10 mouse cellular contexts compared by ENCODE assay signal in the genomic region with DNA sequence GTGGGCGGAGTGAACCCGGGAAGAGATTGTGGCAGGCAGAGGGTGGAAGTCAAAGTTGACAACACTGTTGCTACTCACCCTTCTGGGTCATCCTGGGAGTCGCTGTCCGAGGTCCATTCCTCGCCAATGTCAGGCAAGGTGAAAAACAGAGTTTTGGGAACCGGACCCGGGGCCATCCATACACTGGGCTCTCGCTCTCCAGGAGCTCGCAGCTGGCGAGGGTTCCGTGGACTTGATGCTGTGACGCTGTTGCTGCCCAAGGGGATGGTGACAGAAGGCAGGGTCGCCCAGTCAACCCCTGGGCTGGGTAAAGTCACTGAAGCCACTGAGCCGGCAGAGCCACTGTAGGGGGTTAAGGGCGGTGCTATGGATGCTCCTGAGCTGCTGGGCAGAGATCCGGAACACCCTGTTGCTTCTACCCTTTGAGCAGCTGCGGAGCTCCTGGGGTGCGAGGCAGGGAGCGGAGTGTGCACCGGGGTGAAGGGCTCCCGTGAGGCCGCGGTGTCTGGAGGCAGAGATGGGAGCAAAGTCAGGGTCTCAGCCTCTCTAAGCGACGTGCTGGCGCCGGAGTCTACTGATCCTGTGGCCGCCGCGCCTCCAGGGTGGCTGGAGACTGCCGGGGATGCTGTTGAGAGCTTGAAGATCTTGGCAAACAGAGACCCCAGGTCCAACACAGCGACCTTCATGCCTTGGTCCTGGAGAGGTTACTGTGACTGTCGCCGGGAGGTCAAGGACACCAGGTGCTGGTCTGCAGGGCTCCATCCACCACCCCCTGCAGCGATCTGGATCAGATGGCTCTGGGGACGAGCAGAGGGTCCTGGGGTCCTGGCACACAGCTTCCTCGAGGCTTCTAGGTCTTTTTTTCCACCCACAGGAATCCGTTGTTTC. TPM values are rescaled to one million over a fixed set of nuclear protein-coding genes. Genes with fewer than 3 reads are reported as not detected.
DNase-seq lines count a peak whose midpoint lies in the region; ATAC-seq lines count a peak whose summit lies in the region.
"Had no signal": no experiment of that assay in that cellular context is flagged by ENCODE, and none has a peak within 500 bp of the region (broad histone marks: within the 10 kb centered on the region; RNA-seq: fewer than 3 reads in every experiment).

No protein-coding gene starts in this region.

- H3K4me2 ChIP-seq in embryonic facial prominence, embryonic 12.5 days (replicated peaks): peak overlapping the region; percentile 84
- H3K4me2 ChIP-seq in intestine, embryonic 15.5 days (replicated peaks): peak overlapping the region; percentile 82
- peak overlapping the region; percentile 82 for H3K4me2 ChIP-seq in neural tube, embryonic 14.5 days (ENCODE audit: low read depth, low read length)

- peaks cover 11% of the 10 kb centered on the region for H3K27me3 ChIP-seq in embryonic facial prominence, embryonic 12.5 days
- peaks cover 13% of the 10 kb centered on the region; the same call in 1 of the 2 replicates for H3K27me3 ChIP-seq in intestine, embryonic 15.5 days (replicated peaks)
- peaks cover 3% of the 10 kb centered on the region; the same call in 1 of the 2 replicates for H3K27me3 ChIP-seq in neural tube, embryonic 14.5 days (ENCODE audit: control insufficient read depth, insufficient read depth, low read length)

- no peaks in the 10 kb centered on the region for H3K36me3 ChIP-seq in embryonic facial prominence, embryonic 12.5 days
- no peaks in the 10 kb centered on the region for H3K36me3 ChIP-seq in intestine, embryonic 15.5 days
- H3K36me3 ChIP-seq in neural tube, embryonic 14.5 days (ENCODE audit: control insufficient read depth, insufficient read depth, low read length): no peaks in the 10 kb centered on the region

- H3K4me1 ChIP-seq in embryonic facial prominence, embryonic 12.5 days: peaks cover 14% of the 10 kb centered on the region
- H3K4me1 ChIP-seq in intestine, embryonic 15.5 days (replicated peaks): peaks cover 11% of the 10 kb centered on the region
- H3K4me1 ChIP-seq in neural tube, embryonic 14.5 days (ENCODE audit: control insufficient read depth, insufficient read depth, low read length): peaks cover 9% of the 10 kb centered on the region; the same call in 1 of the 2 replicates

- peak overlapping the region; percentile 36 for H3K4me3 ChIP-seq in embryonic facial prominence, embryonic 12.5 days
- H3K4me3 ChIP-seq in intestine, embryonic 15.5 days (replicated peaks): peak overlapping the region; percentile 30
- peak overlapping the region; percentile 34 for H3K4me3 ChIP-seq in neural tube, embryonic 14.5 days (ENCODE audit: low read depth, low read length)

- peak overlapping the region; percentile 34 for H3K9ac ChIP-seq in embryonic facial prominence, embryonic 12.5 days
- H3K9ac ChIP-seq in intestine, embryonic 15.5 days: peak overlapping the region; percentile 31
- peak overlapping the region; percentile 48 for H3K9ac ChIP-seq in neural tube, embryonic 14.5 days (replicated peaks; ENCODE audit: low read depth, low read length)

- H3K9me3 ChIP-seq in embryonic facial prominence, embryonic 12.5 days: no peaks in the 10 kb centered on the region
- H3K9me3 ChIP-seq in intestine, embryonic 15.5 days: no peaks in the 10 kb centered on the region
- no peaks in the 10 kb centered on the region for H3K9me3 ChIP-seq in neural tube, embryonic 14.5 days (ENCODE audit: control insufficient read depth, low read length)

- 2% methylated on average over 38 of the region's 38 CpGs for WGBS in embryonic facial prominence, embryonic 12.5 days
- 3% methylated on average over 38 of the region's 38 CpGs for WGBS in intestine, embryonic 15.5 days
- 3% methylated on average over 38 of the region's 38 CpGs for WGBS in neural tube, embryonic 14.5 days

- DNase-seq in kidney, postnatal 4 days: peak; percentile 8 to 13
- no peak for DNase-seq in kidney, postnatal 10 days
- DNase-seq in frontal cortex, postnatal 10 days (ENCODE audit: low spot score in 2 of 2): no peak
- DNase-seq in right cerebral cortex, adult 2 months (ENCODE audit: low spot score in 2 of 2): no peak
- DNase-seq in spleen, postnatal 36 days (ENCODE audit: low spot score in 2 of 2): no peak
- DNase-seq: adrenal gland, adult 8-10 months had no signal

- ATAC-seq in embryonic facial prominence, embryonic 12.5 days (ENCODE audit: insufficient number of reproducible peaks, insufficient read depth, low FRiP score, low TSS enrichment): peak; percentile 41; the same call in 1 of the 2 replicates
- peak; percentile 36 for ATAC-seq in intestine, embryonic 15.5 days
- ATAC-seq in neural tube, embryonic 14.5 days (ENCODE audit: low read depth): peak; percentile 75

- no peak overlapping the region for H3K27ac ChIP-seq in embryonic facial prominence, embryonic 12.5 days
- no peak overlapping the region for H3K27ac ChIP-seq in intestine, embryonic 15.5 days
- H3K27ac ChIP-seq in neural tube, embryonic 14.5 days (ENCODE audit: low read depth, low read length): no peak overlapping the region
- H3K27ac ChIP-seq: macrophage had no signal

RNA-seq across cellular contexts. Expression of a gene that starts 0.8 kb away (rescaled TPM):
- 10.1 and 13.0 TPM in 2 replicates for polyA plus RNA-seq in embryonic facial prominence, embryonic 12.5 days (2016; fragmentation: Nextera tagmentation; extraction: Ambion mirVana)
- polyA plus RNA-seq in intestine, embryonic 15.5 days (2015; fragmentation: Nextera tagmentation; extraction: Ambion mirVana): 10.4 and 10.7 TPM in 2 replicates
- polyA plus RNA-seq in neural tube, embryonic 14.5 days (2014; fragmentation: Nextera tagmentation; extraction: Ambion mirVana): 10.0 and 11.1 TPM in 2 replicates

RNA-seq across cellular contexts. Expression of a gene that starts 29.6 kb away (rescaled TPM):
- 1.2 and 1.4 TPM in 2 replicates for polyA plus RNA-seq in embryonic facial prominence, embryonic 12.5 days (2016; fragmentation: Nextera tagmentation; extraction: Ambion mirVana)
- polyA plus RNA-seq in intestine, embryonic 15.5 days (2015; fragmentation: Nextera tagmentation; extraction: Ambion mirVana): 1.6 and 2.3 TPM in 2 replicates
- 0.75 and 0.89 TPM in 2 replicates for polyA plus RNA-seq in neural tube, embryonic 14.5 days (2014; fragmentation: Nextera tagmentation; extraction: Ambion mirVana)

RNA-seq across cellular contexts. Expression of a gene that starts 48.3 kb away (rescaled TPM):
- polyA plus RNA-seq in embryonic facial prominence, embryonic 12.5 days (2016; fragmentation: Nextera tagmentation; extraction: Ambion mirVana): 1.3 and 1.8 TPM in 2 replicates
- 1.3 and 1.8 TPM in 2 replicates for polyA plus RNA-seq in intestine, embryonic 15.5 days (2015; fragmentation: Nextera tagmentation; extraction: Ambion mirVana)
- 2.4 and 2.6 TPM in 2 replicates for polyA plus RNA-seq in neural tube, embryonic 14.5 days (2014; fragmentation: Nextera tagmentation; extraction: Ambion mirVana)

Comparison
In these comparisons a context has a peak if more than half of its experiments do, and no peak if none do; other contexts are left out.
1. DNase-seq: peak in kidney, postnatal 4 days (2 of 2); none in kidney, postnatal 10 days (single experiment), frontal cortex, postnatal 10 days (0 of 2), right cerebral cortex, adult 2 months (0 of 2) and spleen, postnatal 36 days (0 of 2).
2. Peak in every context shown above with its lines, with median percentiles within 50 percentile points of each other: ATAC-seq, H3K4me2 ChIP-seq, H3K4me3 ChIP-seq and H3K9ac ChIP-seq.